Mouse (Mus musculus) erythroblast, embryonic 14.5 days (primary cell): ENCODE measurements around the gene Tor4a.

ENCODE experiments used
- GATA1 ChIP-seq: IDR thresholded peaks from 2 replicates; pipeline ENCODE4 v1.6.1; 2012; ENCODE audit warnings: low read length, inconsistent platforms, mixed read lengths
- TAL1 ChIP-seq: IDR thresholded peaks from 3 replicates; pipeline ENCODE4 v1.6.1; 2012; ENCODE audit warnings: low read length, inconsistent platforms, mixed read lengths

- TF ChIP-seq TAL1 (no peak), GATA1 (no peak)
These were observed 37.4 kb upstream of the Tor4a start, which contains the start of gene Slc34a3 for GRCm38 (mm10) chr2:25234050-25234449.
